Mouse (Mus musculus) heart, postnatal 14 days (tissue): ENCODE results near the gene Gm49366. TPM values are rescaled to one million over a fixed set of nuclear protein-coding genes. Genes with fewer than 3 reads are reported as not detected.
"Not testable (repeated sequence)": the region's sequence is repeated elsewhere in the genome, so short reads cannot be mapped to it uniquely, and the experiment has no call there.

Source experiments
- DNase-seq, 2 experiments: peaks; one replicate each; pipeline ENCODE4 v3.0.0; 2021 to 2022
- intact Hi-C: fragments of 180-260 bp; cut with DNase I; formaldehyde crosslinking; loops from one replicate; pipeline ENCODE4 v1.15.1; 2025
- total RNA-seq, 2 experiments: library from RNA; stranded (reverse); gene quantifications; 2 replicates each; pipeline ENCODE4 v1.2.3; 2021

Gene Gm49366
- total RNA-seq, 2 experiments from 2014 or later, result not detected

GRCm38 (mm10) chr12:84030659-84031332 lies 7.9 kb upstream of the Gm49366 start:
- intact Hi-C loops, result loop anchor here (1.0 kb wide), 1 partner anchor 58 kb away; no protein-coding TSS in a partner anchor
- DNase-seq, result peak; percentile 78 to 87

- intact Hi-C loops, result no loop called here
- DNase-seq, result no peak
Observed at GRCm38 (mm10) chr12:84032854-84033253, 5.9 kb upstream of the Gm49366 start.

- intact Hi-C loops, result not testable (repeated sequence)
Observed at GRCm38 (mm10) chr12:84033302-84033701, 5.4 kb upstream of the Gm49366 start.

GRCm38 (mm10) chr12:84034108-84034507 lies 4.6 kb upstream of the Gm49366 start:
- no peak for DNase-seq
- intact Hi-C loops, result no loop called here

More at GRCm38 (mm10) chr12:84033302-84033701, 5.4 kb upstream of the Gm49366 start:
- not testable (repeated sequence) for DNase-seq

- peak in 1 of 2 experiments; percentile 20 for DNase-seq
- intact Hi-C loops, result not testable (repeated sequence)
Observed at GRCm38 (mm10) chr12:84038241-84038640, 494 bp upstream of the Gm49366 start, which contains the start of gene Acot4. Gene Acot4 (plus strand): TSS chr12:84038379.

- DNase-seq, result no peak
- intact Hi-C loops, result no loop called here
Observed at GRCm38 (mm10) chr12:84042248-84042647, 3.5 kb downstream of the Gm49366 start.

- DNase-seq, result no peak
- intact Hi-C loops, result no loop called here
Observed at GRCm38 (mm10) chr12:84044045-84044444, 5.3 kb downstream of the Gm49366 start.

GRCm38 (mm10) chr12:84046906-84047305 lies 8.2 kb downstream of the Gm49366 start:
- intact Hi-C loops, result no loop called here
- DNase-seq, result no peak

GRCm38 (mm10) chr12:84050744-84051143 lies 12.0 kb downstream of the Gm49366 start:
- DNase-seq, result not testable (repeated sequence)
- intact Hi-C loops, result loop anchor here (10.0 kb wide), 1 partner anchor 336 kb away; no protein-coding TSS in a partner anchor

- intact Hi-C loops, result loop anchor here (10.0 kb wide), 1 partner anchor 337 kb away; no protein-coding TSS in a partner anchor
- DNase-seq, result no peak
Observed at GRCm38 (mm10) chr12:84051937-84052474, 13.3 kb downstream of the Gm49366 start, which contains the start of gene Acot3. Gene Acot3 (plus strand): TSS chr12:84052144.

GRCm38 (mm10) chr12:84052609-84053008 lies 13.9 kb downstream of the Gm49366 start:
- intact Hi-C loops, result loop anchor here (10.0 kb wide), 1 partner anchor 338 kb away; no protein-coding TSS in a partner anchor
- no peak for DNase-seq

GRCm38 (mm10) chr12:84053173-84053572 lies 14.4 kb downstream of the Gm49366 start:
- intact Hi-C loops, result loop anchor here (10.0 kb wide), 1 partner anchor 338 kb away; no protein-coding TSS in a partner anchor
- DNase-seq, result peak in 1 of 2 experiments; percentile 14

- intact Hi-C loops, result loop anchor here (10.0 kb wide), 1 partner anchor 339 kb away; no protein-coding TSS in a partner anchor
- peak; percentile 16 to 32 for DNase-seq
Observed at GRCm38 (mm10) chr12:84053679-84054391, 15.1 kb downstream of the Gm49366 start.

- peak in 1 of 2 experiments; percentile 36 for DNase-seq
- intact Hi-C loops, result loop anchor here (1.0 to 10.0 kb wide), 2 partner anchors 90 to 226 kb away; no protein-coding TSS in a partner anchor
Observed at GRCm38 (mm10) chr12:84060946-84061345, 22.2 kb downstream of the Gm49366 start.

- intact Hi-C loops, result loop anchor here (10.0 kb wide), 1 partner anchor 228 kb away; no protein-coding TSS in a partner anchor
- DNase-seq, result no peak
Observed at GRCm38 (mm10) chr12:84062336-84062735, 23.6 kb downstream of the Gm49366 start.

- intact Hi-C loops, result loop anchor here (10.0 kb wide), 1 partner anchor 228 kb away; no protein-coding TSS in a partner anchor
- peak in 1 of 2 experiments; percentile 18 for DNase-seq
Observed at GRCm38 (mm10) chr12:84063228-84063627, 24.5 kb downstream of the Gm49366 start.

GRCm38 (mm10) chr12:84063833-84064232 lies 25.1 kb downstream of the Gm49366 start:
- no peak for DNase-seq
- intact Hi-C loops, result loop anchor here (10.0 kb wide), 1 partner anchor 229 kb away; no protein-coding TSS in a partner anchor

GRCm38 (mm10) chr12:84064621-84065020 lies 25.9 kb downstream of the Gm49366 start:
- DNase-seq, result no peak
- intact Hi-C loops, result loop anchor here (10.0 kb wide), 1 partner anchor 230 kb away; no protein-coding TSS in a partner anchor

GRCm38 (mm10) chr12:84067752-84068151 lies 29.0 kb downstream of the Gm49366 start:
- DNase-seq, result no peak
- intact Hi-C loops, result loop anchor here (10.0 kb wide), 1 partner anchor 233 kb away; no protein-coding TSS in a partner anchor

GRCm38 (mm10) chr12:84068296-84068695 lies 29.6 kb downstream of the Gm49366 start:
- DNase-seq, result no peak
- intact Hi-C loops, result loop anchor here (10.0 kb wide), 1 partner anchor 233 kb away; no protein-coding TSS in a partner anchor
